Mouse (Mus musculus): ENCODE measurements around the gene Bcor. TPM values are rescaled to one million over a fixed set of nuclear protein-coding genes. Genes with fewer than 3 reads are reported as not detected.

Bcor gene
- total RNA-seq, 2 experiments from 2014 or later, result 36.2 to 37.7 TPM

DNA sequence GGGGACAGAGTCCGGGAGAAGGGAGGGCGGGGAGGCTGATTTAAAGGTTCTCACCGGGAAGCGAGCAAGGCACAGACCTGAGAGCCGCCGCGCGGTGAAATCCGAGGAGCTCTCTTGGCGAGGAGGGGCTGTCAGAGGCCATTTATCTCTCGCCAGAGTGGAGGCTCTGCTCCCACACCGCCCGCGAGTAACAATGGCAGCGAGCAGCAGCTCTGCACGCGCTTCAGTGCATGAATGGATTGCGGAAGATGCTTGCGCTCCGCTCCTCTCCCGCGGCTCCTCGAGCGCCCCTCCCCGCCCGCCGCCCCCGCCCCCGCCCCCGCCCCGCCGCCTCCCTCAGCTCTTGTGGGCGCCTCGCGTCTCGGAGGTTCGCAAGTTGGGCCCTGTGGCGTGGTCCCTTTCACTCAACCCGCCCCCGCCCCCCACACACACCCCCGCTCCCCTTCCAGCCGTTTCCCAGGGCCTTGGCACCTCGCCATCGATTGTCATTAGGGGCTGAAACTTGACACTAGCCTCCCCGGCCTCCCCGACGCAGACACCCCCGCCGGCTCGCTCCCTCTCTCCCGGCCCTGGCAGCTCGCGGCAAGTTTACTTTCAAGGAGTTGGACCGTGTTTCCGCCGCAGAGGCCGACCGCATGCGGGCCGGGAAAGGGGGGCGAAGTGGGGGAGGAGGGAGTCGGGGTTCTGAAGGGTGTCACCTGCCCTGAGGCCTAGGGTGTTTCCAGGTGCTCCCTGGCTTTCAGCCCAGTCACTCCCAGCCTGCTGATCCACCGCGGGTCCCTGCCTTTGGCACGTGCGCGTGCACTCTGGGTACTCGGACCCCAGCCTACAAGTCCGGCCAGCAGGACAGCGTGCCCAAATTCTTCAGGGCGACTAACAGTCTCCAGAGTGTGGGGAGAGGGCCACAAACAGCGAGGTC is 31.7 kb downstream of the Bcor start:
- no peak for DNase-seq (ENCODE audit: low spot score in 2 of 2)

DNA sequence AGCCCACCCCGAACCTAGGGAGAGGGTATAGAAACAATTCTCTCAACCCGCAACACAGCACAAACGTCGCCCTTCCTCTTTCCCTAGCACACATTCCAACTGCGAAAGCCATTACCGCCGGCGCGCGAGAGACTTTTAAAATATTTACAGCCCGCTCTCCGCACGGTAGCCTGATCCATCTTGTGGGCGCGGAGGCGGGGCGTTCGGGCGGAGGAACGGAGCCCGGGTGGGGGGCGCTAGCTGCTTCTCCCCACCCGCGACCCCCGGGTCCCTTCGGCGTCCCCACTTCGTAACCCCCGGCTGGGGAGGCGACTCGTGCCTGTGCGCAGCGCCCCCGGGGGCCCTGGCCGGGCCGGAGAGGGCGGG is 32.4 kb downstream of the Bcor start:
- no peak for DNase-seq (ENCODE audit: low spot score in 2 of 2)

DNA sequence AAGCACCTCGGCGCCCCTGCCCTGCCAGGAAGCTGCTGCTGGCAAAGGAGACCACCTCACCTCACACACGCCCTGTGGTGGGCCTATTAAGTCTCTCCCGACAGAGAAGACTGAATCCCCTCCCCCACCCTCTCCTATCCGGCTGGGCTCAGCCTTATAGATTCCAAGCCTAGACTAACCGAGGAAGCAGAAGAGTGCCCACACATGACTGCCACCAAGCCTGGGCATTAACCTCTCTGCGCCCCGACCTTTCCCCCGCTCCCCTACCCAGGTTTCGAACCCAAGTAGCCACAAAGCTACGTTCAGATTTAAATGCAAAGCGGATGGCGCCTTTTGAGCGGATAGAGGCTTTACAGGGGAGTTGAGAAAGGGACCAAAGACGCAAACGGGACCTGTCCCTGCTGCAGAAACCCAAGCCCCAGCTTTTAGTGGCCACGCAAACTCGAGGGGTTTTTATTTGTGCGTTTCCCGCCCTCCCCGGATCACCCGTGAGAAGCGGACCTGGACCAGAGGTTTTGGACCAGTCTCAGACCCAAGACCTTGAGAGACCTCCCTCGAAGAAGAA is 33.0 kb downstream of the Bcor start:
- no peak for DNase-seq (ENCODE audit: low spot score in 2 of 2)

DNA sequence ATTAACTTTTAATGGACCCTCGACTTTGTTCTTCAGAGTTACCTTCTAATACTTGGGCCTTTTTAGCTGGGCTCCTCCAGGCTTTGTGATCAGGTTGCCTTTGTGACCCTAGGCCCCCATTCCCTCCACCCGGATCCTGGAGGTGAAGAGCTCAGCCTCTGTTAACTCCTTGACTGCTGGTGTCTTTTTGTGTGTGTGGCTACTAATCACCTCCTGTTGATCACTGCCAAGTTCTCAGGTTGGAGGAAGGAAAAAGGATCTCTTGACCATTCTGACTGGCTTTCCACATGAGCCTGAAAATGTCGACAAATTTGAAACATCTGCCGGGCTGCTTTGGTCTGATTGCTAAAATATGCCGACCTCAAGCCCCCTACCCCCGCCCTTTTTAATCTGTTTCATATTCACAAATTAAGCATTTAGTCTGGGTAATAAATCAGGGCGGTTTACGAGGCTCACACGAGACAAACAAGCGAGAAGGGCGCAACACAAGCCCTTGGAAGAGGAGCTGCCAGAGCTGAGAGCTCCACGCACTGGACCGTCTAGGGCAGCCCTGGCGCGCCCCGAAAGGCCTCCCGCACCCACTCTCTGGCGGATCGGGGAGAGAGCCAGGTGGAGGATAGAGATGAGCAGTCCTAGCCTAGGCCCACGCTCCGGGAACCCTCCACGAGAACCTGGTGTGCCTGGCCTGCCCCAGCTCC is 33.6 kb downstream of the Bcor start:
- no peak for DNase-seq (ENCODE audit: low spot score in 2 of 2)

DNA sequence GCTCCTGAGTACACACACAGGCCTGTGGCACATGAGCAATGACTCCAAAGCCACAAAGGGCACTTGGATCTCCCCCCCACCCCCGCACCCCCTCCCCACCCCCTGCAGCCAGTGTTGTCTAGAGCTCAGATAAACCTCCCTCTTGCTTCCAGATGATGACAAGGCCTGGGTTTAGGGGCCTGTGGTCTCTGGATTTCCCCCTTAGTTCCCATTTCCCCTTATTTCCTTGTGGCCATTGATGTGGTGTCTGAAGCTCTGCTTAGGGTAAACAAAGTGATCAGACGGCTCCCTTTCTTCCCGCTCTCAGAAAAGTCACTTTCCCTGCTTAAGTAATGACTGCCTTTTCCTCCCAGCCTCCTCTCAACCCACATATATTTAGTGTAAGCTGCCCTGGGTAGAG is 35.6 kb downstream of the Bcor start:
- DNase-seq (ENCODE audit: low spot score in 2 of 2), result no peak

DNA sequence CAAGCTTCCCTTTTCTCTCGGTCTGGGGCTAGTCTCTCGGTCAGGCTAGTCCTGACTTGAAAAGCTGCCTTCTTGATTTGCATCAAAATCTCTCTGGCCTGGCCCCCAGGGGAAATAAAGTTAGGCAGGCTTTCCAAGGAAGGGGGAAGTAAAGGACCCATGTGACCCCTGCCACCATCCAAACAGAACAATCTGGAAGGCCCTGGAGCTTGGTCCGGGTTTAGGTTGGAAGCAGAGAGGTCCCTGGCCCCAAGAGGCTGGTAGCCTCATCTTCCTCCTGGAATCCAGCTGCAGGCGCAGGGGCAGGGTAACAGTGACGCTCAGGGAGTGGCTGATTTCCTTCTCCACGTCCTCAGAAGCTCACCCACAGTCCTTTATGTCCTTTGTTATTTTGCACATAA is 36.5 kb downstream of the Bcor start:
- DNase-seq (ENCODE audit: low spot score in 2 of 2), result no peak

DNA sequence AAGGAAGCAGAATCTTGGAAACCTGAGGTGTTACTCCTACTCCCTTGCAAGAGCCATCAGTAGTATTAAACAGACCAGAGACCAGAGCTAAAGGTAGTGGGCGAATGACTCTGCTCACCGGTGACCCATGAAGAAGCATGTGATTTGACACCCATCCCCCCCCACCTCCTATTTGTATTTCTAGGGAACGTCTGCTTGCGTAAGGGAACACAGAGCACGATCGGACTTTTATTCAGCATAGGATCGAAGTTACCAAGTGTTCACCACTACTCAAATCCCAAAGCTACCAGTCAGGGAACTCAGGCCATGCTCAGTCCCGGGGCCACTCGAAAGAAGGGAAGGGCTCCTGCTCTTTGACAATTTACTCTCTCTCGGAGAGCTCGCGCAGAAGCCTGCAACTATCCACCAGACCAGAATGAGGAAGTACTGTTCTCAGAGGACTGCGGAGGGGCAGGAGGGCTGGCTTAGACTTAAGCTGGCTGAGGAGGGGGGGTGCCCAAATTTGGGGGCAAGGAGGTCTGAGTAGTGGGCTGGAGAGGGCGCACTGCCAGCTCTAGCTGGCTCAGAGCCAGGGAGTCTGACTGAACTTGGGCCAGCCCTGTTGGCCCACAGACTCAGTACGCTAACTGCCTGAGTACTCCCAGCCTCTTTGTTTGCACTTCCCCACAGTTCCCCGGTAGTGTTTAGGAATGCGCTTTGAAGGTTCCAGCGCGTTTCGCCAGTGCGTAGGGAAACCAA is 37.4 kb downstream of the Bcor start:
- DNase-seq (ENCODE audit: low spot score in 2 of 2), result no peak

DNA sequence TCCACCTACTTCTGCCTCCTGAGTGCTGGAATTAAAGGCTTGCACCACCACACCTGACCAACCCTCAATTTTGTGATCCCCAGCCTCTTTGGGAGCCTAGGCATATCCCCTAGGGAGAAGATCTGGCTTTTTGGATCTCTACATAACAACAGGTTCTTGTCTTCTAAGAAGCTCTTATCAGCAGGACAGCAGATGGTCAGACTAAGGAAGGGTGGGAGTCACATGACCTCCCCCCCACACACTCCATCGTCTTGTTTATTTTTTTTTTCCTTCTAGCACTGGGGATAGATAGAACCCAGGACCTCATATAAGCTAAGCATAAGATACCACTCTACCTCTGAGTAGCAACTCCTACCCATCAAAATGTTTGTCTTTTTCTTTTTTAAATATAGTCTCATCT is 40.7 kb downstream of the Bcor start:
- DNase-seq (ENCODE audit: low spot score in 2 of 2), result no peak

DNA sequence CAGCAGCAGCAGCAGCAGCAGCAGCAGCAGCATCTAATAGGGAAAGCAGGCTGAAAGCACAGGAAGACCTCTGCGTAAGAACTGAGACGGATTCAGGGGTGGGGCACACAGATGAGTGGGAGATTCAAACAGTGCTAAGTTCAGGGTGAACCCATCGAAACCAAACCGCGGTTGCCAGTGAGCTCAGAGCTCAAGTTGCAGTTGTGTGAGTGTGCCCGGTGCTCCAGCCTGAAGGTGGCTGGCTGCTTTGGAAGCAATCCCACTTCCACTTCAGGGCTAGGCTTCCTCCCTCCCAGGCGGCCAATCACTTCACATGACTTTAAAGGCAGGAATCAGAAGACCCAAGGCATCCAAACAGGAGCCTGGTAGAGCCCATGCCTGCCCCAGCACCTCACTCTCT is 44.0 kb downstream of the Bcor start:
- no peak for DNase-seq (ENCODE audit: low spot score in 2 of 2)

DNA sequence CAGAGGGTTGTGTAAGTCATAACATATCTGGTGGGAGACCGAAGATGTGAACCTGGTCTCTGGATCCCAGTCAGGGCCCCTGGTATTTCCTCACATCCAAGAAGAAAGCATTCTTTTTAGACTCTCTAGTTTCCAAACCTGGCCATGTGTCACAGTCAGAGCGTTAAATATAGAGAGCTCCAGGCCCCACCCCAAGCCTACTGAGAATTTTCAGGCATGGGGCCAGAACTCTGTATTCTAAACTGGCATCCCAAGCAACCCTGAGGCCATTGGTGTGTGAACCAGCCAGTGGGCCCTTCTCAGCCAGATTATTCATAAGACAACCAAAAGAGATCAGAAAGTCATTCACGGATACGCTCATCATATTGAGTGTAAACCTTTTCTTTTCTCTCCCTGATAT is 48.0 kb downstream of the Bcor start:
- DNase-seq (ENCODE audit: low spot score in 2 of 2), result no peak

DNA sequence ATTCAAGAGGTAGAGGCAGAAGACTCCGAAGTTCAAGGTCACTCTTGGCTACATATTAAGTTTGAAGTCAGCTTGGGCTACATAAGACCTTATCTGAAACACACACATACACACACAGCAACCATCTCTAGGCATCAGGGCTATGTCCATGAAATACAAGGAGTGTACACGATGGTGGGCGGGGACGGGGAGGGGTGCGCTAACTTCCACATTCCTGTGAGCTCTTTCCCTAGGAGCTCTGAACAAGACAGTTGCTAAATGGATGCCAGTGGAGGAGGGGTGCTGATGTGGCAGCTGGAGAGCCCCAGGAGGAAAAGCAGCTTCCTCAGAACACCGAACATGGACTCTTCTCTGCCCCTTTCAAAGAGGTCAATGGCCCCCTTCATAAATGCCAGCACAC is 49.6 kb downstream of the Bcor start:
- no peak for DNase-seq (ENCODE audit: low spot score in 2 of 2)

DNA sequence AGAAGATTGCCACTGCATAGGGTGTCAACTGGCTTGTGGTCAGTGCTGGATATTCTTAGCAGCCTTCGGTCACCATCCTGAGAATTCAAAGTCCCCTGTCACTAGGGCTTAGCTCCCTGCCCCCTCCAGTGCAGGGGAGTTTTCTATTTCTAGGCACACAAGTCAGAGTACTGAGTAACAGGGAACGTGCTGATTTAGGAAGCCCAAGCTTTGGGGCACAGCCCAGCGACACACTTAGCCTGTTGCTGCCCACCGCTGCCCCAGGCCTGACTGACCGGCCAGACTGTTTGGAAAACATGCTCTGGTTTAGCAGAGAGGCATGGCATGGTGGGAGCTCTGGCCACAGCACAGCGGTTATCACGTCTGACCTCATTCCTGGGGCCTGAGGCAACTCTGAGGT is 54.8 kb downstream of the Bcor start:
- no peak for DNase-seq (ENCODE audit: low spot score in 2 of 2)

DNA sequence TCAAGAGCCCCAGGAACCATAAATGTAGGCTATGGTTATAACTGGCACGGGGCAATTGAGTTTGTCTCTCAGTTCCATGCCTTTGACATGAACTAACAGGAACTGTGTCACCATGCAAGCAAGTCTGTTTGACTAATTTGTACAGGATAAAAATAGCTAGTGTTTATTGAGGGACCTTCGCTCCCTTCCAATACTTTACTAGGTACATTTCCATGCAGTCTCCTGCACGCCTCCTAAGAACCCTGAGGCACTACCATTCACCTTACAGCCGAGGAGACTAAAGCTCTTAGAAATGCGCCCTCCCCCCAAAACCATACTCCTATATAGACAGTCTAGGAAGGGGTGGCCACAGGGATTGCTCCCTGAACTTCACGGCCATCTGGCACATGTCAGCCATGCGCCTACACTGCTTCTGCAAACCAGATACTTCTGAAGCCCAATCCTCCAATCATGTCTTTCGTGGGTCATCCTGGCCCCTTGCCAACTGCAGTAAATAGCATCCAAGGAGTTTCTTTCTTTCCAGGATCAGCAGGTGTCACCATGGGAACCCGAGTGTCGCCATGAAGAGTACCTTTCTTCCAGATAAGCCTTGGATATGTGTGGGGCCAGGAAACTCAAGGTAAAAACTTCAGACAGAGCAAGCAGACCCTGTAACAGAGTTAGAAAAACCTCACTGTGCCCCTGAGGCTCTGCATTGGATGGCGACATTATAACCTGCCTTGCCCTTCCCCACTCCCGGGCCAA is 63.2 kb downstream of the Bcor start:
- DNase-seq (ENCODE audit: low spot score in 2 of 2), result no peak

DNA sequence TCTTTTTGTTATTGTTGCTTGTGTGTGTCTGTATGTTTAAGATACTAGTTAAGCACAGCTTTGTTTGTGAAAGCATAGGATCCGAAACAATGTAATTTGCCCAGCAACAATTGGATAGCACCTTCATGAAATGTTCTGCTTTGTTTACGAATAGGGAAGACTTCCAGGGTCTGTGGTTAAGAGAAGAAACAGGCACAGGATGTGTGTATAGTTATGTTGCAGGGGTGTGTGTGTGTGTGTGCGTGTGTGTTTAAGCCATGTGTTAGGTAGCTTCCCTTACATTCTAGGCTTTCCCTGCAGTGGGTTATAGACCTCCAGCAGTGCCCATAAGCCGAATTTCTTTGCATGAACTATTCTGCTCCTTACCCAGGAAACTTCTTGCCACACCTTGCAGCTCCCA is 66.8 kb downstream of the Bcor start:
- no peak for DNase-seq (ENCODE audit: low spot score in 2 of 2)

DNA sequence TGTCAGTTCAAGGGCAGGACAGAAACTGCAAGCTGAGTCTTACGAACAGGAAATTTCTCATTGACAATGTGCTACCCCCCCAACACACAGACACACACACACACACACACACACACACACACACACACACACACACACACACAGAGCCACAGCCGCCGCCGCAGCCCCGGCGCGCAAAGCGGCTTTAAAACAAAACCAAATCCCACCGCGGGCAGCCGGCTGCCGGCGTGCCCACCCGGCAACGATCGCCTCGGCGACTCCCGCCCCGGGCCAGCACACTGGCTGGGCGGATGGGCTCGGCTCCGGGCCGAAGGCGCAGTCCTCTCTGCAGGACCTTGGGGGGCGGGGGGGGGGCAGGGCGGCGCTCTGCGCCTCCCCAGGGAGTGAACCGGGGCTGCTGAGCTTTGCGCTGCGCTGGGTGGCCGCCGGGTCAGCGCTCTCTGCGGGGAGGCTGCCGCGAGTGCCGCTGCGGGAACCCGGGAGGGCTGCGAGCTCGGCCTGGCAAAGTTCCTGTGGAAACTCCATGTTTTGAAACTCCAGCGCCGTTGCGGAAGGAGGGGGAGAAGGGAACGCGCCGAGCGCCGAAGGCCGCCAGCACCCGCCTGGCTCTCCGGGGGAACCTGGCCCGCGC is 68.6 kb downstream of the Bcor start:
- peak; percentile 24 to 41 for DNase-seq (ENCODE audit: low spot score in 2 of 2)

DNA sequence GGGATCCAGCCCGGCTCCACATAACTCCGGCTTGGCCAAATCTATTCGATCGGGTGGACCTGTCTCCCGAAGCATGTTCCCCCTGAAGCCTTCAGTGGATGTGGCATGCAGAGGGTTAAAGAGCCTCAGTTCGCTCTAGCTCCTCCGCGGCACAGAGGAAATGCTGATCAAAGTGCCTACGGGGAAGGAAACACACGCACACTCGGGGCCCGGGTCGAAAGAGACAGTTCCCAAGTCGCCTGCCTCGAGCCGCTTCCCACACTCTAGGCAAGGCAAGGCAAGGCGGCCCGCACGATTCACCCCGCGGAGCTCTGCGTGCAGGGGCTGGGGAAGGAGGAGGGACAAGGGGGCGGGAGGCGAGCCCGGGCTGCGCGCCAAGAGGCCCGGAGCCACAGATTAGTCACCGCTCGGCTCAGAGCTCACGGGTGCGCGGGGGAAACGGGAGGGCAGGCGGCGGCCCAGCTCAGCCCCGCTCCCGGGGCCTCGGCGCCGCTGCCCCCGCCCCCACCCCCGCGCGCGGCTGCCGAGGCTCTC is 69.2 kb downstream of the Bcor start:
- peak; percentile 51 to 81 for DNase-seq (ENCODE audit: low spot score in 2 of 2)

DNA sequence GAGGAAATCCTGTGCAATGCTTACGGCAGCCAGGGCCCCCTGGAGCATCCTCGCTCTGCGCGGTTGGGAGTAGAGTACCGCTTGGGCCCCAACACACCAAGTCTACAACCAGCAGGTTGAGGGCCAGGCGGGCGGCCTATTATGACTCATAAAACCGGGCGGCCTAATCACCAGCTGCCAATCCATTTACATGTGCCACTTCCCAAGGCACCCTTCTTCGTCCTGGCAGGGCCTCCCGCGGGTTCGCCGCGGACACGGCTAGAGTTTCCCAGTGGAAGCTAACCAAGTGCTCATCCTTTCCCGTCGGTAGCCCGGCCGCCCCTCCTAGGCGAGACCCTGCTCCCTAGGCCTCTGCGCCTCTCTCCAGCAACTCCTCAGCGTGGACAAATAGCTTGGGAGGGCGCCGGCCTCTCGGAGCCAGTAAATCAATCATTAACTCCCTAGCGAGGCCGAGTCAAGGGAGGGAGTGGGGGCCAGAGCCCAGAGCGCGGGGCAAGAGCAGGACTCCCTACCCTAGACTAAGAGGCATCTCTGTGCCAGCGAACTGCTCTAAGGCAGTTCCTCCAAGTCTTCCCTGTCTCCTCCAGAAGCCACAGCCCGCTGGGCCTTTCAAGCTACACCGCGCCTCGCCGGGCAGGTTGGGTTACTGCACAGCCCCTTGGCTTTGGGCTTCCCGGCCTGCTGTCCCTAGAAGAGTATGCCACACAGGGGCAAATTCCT is 69.8 kb downstream of the Bcor start:
- DNase-seq (ENCODE audit: low spot score in 2 of 2), result no peak

DNA sequence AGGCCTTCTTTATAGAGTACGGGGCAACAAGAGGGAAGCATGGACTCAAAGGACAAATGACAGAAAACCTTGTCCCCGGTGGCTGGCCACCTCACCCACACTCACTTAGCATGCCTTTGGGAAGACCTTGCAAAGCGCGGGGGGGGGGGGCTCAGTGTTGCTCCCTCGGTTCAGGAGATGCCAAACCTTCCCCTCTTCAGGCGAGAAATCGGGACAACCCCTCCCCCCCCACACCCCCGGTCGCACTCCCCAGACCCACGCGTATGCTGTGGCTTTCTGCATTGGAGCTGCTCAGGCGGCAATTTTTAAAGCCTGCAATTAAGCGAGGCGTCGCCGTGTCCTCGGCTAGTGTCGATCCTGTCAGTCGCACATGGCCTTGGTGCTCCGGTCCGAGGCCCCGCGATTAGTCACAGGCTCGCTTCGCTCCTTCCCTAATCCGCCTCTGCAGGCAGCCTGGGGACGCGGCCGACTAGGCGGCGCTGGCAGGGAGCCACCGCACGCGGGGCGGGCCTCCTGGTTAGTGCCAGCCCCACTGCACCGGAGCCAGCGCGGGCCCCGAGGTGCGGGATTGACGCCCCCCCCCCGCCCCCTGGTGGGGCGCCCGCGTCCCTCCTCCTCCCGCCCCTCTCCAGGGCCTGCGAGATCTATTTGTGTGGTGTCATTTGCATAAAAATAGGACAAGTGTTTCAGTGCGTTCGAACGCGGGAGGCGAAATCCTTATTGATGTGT is 70.6 kb downstream of the Bcor start:
- DNase-seq (ENCODE audit: low spot score in 2 of 2), result peak; percentile 37 to 69

DNA sequence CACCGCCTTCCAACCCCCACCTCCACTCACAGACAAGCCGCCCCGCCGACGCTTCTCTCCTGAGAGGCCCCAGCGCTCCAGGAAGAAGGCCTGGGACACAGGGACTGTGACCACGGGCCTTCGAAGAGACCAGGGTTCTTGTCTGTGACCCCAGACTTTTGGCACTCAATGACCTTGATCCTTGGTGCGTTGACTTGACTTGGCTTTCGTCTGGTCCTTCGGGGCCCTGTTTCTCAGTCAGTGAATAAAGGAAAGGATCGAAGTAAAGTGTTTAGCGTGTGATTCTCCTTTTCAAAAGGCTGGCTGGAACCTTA is 71.2 kb downstream of the Bcor start:
- DNase-seq (ENCODE audit: low spot score in 2 of 2), result no peak
